ENCODE assay signal across 8 mouse cellular contexts in the genomic region with DNA sequence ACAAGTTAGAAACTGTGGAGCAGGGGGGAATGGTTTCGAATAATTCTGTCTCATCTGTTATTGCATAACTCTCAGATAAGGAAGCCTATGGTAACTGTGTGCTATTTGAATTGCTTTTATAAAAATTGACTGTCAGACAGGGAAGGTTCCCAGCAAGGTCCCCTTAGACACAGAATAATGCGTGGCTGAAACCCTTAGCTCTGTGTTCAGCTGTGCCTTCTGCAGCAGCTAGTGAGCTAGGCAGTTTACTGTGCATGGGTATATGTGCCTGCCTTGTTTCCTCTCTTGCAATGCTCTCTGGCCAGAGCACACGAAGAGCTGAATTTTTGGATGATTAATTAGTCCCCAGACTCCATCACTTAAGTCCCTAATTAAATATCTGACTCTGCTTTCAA. TPM values are rescaled to one million over a fixed set of nuclear protein-coding genes. Genes with fewer than 3 reads are reported as not detected.
DNase-seq lines count a peak whose midpoint lies in the region; ATAC-seq and TF ChIP-seq lines count a peak whose summit lies in the region.

No protein-coding gene starts in this region.

- H3K27me3 ChIP-seq in lung, postnatal 0 days (replicated peaks; ENCODE audit: insufficient read depth, low read length) = no peaks in the 10 kb centered on the region
- H3K27me3 ChIP-seq in forebrain, embryonic 16.5 days (replicated peaks; ENCODE audit: control insufficient read depth, insufficient read depth, low read length) = no peaks in the 10 kb centered on the region
- no peaks in the 10 kb centered on the region for H3K27me3 ChIP-seq in limb, embryonic 12.5 days

- peak overlapping the region; percentile 60 for H3K4me2 ChIP-seq in lung, postnatal 0 days (replicated peaks; ENCODE audit: low read depth, low read length)
- peak overlapping the region; percentile 17 for H3K4me2 ChIP-seq in forebrain, embryonic 16.5 days (ENCODE audit: low read length)
- H3K4me2 ChIP-seq in limb, embryonic 12.5 days = peak overlapping the region; percentile 56

- TF ChIP-seq CTCF in lung, postnatal 0 days (IDR thresholded peaks at IDR 0.05) = no peak

- H3K4me3 ChIP-seq in lung, postnatal 0 days (ENCODE audit: low read depth, low read length) = peak overlapping the region; percentile 34
- 0 out of 2 replicates have a peak overlapping the region, but pooled peaks have one; percentile 0 for H3K4me3 ChIP-seq in forebrain, embryonic 16.5 days (replicated peaks; ENCODE audit: low read length)
- peak overlapping the region; percentile 35 for H3K4me3 ChIP-seq in limb, embryonic 12.5 days (replicated peaks)

- DNase-seq in lung, postnatal 0 days (ENCODE audit: low spot score) = peak; percentile 41
- DNase-seq in lung, postnatal 25 days (ENCODE audit: low spot score) = no peak
- peak; percentile 69 for DNase-seq in retina, postnatal 1 day
- no peak for DNase-seq in spleen, adult 18-20 months
- no peak for DNase-seq in layer of hippocampus, adult 9-10 months (ENCODE audit: low spot score)
- DNase-seq in right cerebral cortex, postnatal 14 days = no peak

- no peak for ATAC-seq in lung, postnatal 0 days
- peak; percentile 45; the same call in 1 of the 2 replicates for ATAC-seq in forebrain, embryonic 16.5 days
- no peak for ATAC-seq in limb, embryonic 12.5 days (ENCODE audit: insufficient number of reproducible peaks, insufficient read depth, low FRiP score, low TSS enrichment, low read depth)

- 9% methylated on average over 3 of the region's 3 CpGs for WGBS in lung, postnatal 0 days
- WGBS in forebrain, embryonic 16.5 days = 25% methylated on average over 3 of the region's 3 CpGs
- WGBS in limb, embryonic 12.5 days = 34% methylated on average over 3 of the region's 3 CpGs

- no peak overlapping the region for H3K9ac ChIP-seq in lung, postnatal 0 days (replicated peaks; ENCODE audit: low read depth)
- 0 out of 2 replicates have a peak overlapping the region, but pooled peaks have one; percentile 14 for H3K9ac ChIP-seq in forebrain, embryonic 16.5 days (replicated peaks; ENCODE audit: low read depth, low read length)
- no peak overlapping the region for H3K9ac ChIP-seq in limb, embryonic 12.5 days (replicated peaks)

- peak; percentile 15; the same call in 1 of the 2 replicates for TF ChIP-seq EP300 in lung, postnatal 0 days (IDR thresholded peaks at IDR 0.05)

- no peaks in the 10 kb centered on the region for H3K9me3 ChIP-seq in lung, postnatal 0 days (ENCODE audit: low read length)
- no peaks in the 10 kb centered on the region for H3K9me3 ChIP-seq in forebrain, embryonic 16.5 days (ENCODE audit: control insufficient read depth, low read length)
- H3K9me3 ChIP-seq in limb, embryonic 12.5 days = no peaks in the 10 kb centered on the region

- H3K4me1 ChIP-seq in lung, postnatal 0 days (ENCODE audit: insufficient read depth, low read depth, low read length) = no peaks in the 10 kb centered on the region; the same call in 1 of the 2 replicates
- peaks cover 21% of the 10 kb centered on the region for H3K4me1 ChIP-seq in forebrain, embryonic 16.5 days (replicated peaks; ENCODE audit: control insufficient read depth, insufficient read depth, low read length)
- peaks cover 31% of the 10 kb centered on the region for H3K4me1 ChIP-seq in limb, embryonic 12.5 days (replicated peaks)

- no peaks in the 10 kb centered on the region for H3K36me3 ChIP-seq in lung, postnatal 0 days (ENCODE audit: insufficient read depth, low read length)
- no peaks in the 10 kb centered on the region for H3K36me3 ChIP-seq in forebrain, embryonic 16.5 days (ENCODE audit: control insufficient read depth, insufficient read depth)
- no peaks in the 10 kb centered on the region for H3K36me3 ChIP-seq in limb, embryonic 12.5 days

- no peak overlapping the region for H3K27ac ChIP-seq in lung, postnatal 0 days (ENCODE audit: low read length)
- H3K27ac ChIP-seq in forebrain, embryonic 16.5 days (ENCODE audit: low read length) = peak overlapping the region; percentile 7
- 0 out of 2 replicates have a peak overlapping the region, but pooled peaks have one; percentile 26 for H3K27ac ChIP-seq in limb, embryonic 12.5 days

RNA-seq across cellular contexts. Expression of a gene that starts 1.4 kb away (rescaled TPM):
- polyA plus RNA-seq in lung, postnatal 0 days (2015; fragmentation: Nextera tagmentation; extraction: Ambion mirVana) = 5.0 and 5.2 TPM in 2 replicates
- 2.8 and 4.5 TPM in 2 replicates for polyA plus RNA-seq in forebrain, embryonic 16.5 days (2015; fragmentation: Nextera tagmentation; extraction: Ambion mirVana)
- polyA plus RNA-seq in limb, embryonic 12.5 days (2016; fragmentation: Nextera tagmentation; extraction: Ambion mirVana) = 7.1 and 7.6 TPM in 2 replicates

Comparison
In these comparisons a context has a peak if more than half of its experiments do, and no peak if none do; other contexts are left out.
1. DNase-seq: peak in lung, postnatal 0 days (single experiment) and retina, postnatal 1 day (single experiment); none in lung, postnatal 25 days (single experiment), spleen, adult 18-20 months (0 of 2), layer of hippocampus, adult 9-10 months (single experiment) and right cerebral cortex, postnatal 14 days (single experiment).
2. Peak in every context shown above with its lines, with median percentiles within 50 percentile points of each other: H3K4me2 ChIP-seq and H3K4me3 ChIP-seq.